Mouse (Mus musculus) spleen, embryonic (tissue): ENCODE results near the gene Sox18.

ENCODE experiments used
- CTCF ChIA-PET: fragments of 350-600 bp; sonication (Branson Sonifier 250); formaldehyde crosslinking; loops from one replicate; lab custom pipeline; 2022; lab: Charles Lee

The Sox18 gene

GRCm38 (mm10) chr2:181681978-181682377 is 10.5 kb upstream of the Sox18 start:
- CTCF ChIA-PET = no interaction called here

- CTCF ChIA-PET = interaction anchor here (0.6 to 0.7 kb wide), 2 partner anchors 10 to 23 kb away, joined by 3 read pairs; no protein-coding TSS in a partner anchor
These were observed 9.3 kb upstream of the Sox18 start for GRCm38 (mm10) chr2:181680716-181681117.

GRCm38 (mm10) chr2:181679951-181680715 is 8.7 kb upstream of the Sox18 start, which contains the start of gene Tcea2:
Tcea2 (plus strand) TSS chr2:181680310.
- CTCF ChIA-PET = interaction anchor here (0.7 kb wide), 1 partner anchor 16 kb away, joined by 4 read pairs; no protein-coding TSS in a partner anchor

- CTCF ChIA-PET = interaction anchor here (0.5 to 2.5 kb wide), 5 partner anchors 11 to 120 kb away, joined by 4 to 15 read pairs (median 7); no protein-coding TSS in a partner anchor
These were observed 7.3 kb upstream of the Sox18 start for GRCm38 (mm10) chr2:181678780-181679179.

GRCm38 (mm10) chr2:181677755-181678098 is 6.3 kb upstream of the Sox18 start:
- CTCF ChIA-PET = interaction anchor here (0.7 to 2.5 kb wide), 3 partner anchors 18 to 408 kb away, joined by 3 to 15 read pairs (median 4); no protein-coding TSS in a partner anchor

GRCm38 (mm10) chr2:181677096-181677754 is 5.8 kb upstream of the Sox18 start:
- CTCF ChIA-PET = interaction anchor here (0.5 to 2.5 kb wide), 3 partner anchors 18 to 407 kb away, joined by 3 to 15 read pairs (median 6); no protein-coding TSS in a partner anchor

GRCm38 (mm10) chr2:181676424-181676823 is 5.0 kb upstream of the Sox18 start:
- CTCF ChIA-PET = interaction anchor here (0.5 to 0.6 kb wide), 2 partner anchors 38 to 41 kb away, joined by 3 to 6 read pairs; no protein-coding TSS in a partner anchor

GRCm38 (mm10) chr2:181675454-181675853 is 4.0 kb upstream of the Sox18 start:
- CTCF ChIA-PET = no interaction called here

- CTCF ChIA-PET = no interaction called here
These were observed 3.5 kb upstream of the Sox18 start for GRCm38 (mm10) chr2:181674934-181675333.

- CTCF ChIA-PET = interaction anchor here (0.7 kb wide), 1 partner anchor 17 kb away, joined by 3 read pairs; no protein-coding TSS in a partner anchor
These were observed 2.1 kb upstream of the Sox18 start for GRCm38 (mm10) chr2:181673501-181673900.

GRCm38 (mm10) chr2:181671984-181672383 is 544 bp upstream of the Sox18 start:
- CTCF ChIA-PET = interaction anchor here (0.5 kb wide), 1 partner anchor 115 kb away, joined by 3 read pairs; no protein-coding TSS in a partner anchor

- CTCF ChIA-PET = interaction anchor here (0.5 kb wide), 1 partner anchor 8 kb away, joined by 3 read pairs; no protein-coding TSS in a partner anchor
These were observed 528 bp downstream of the Sox18 start for GRCm38 (mm10) chr2:181670913-181671311.

- CTCF ChIA-PET = interaction anchor here (0.6 kb wide), 1 partner anchor 190 kb away, joined by 3 read pairs; no protein-coding TSS in a partner anchor
These were observed 1.0 kb downstream of the Sox18 start for GRCm38 (mm10) chr2:181670285-181670912.

- CTCF ChIA-PET = no interaction called here
These were observed 8.2 kb downstream of the Sox18 start for GRCm38 (mm10) chr2:181663298-181663630.

GRCm38 (mm10) chr2:181662620-181663297 is 8.7 kb downstream of the Sox18 start:
- CTCF ChIA-PET = interaction anchor here (0.6 to 0.8 kb wide), 3 partner anchors 8 to 45 kb away, joined by 3 to 4 read pairs (median 3); partner anchors contain the start of gene Sox18

- CTCF ChIA-PET = interaction anchor here (0.7 to 2.4 kb wide), 3 partner anchors 19 to 1559 kb away, joined by 3 to 15 read pairs (median 8); no protein-coding TSS in a partner anchor
These were observed 11.8 kb downstream of the Sox18 start for GRCm38 (mm10) chr2:181659609-181660055.

- CTCF ChIA-PET = interaction anchor here (0.6 to 2.4 kb wide), 4 partner anchors 19 to 1559 kb away, joined by 3 to 15 read pairs (median 6); no protein-coding TSS in a partner anchor
These were observed 12.4 kb downstream of the Sox18 start for GRCm38 (mm10) chr2:181658930-181659555.

- CTCF ChIA-PET = interaction anchor here (0.6 to 2.4 kb wide), 3 partner anchors 20 to 48 kb away, joined by 3 to 15 read pairs (median 8); no protein-coding TSS in a partner anchor
These were observed 12.9 kb downstream of the Sox18 start for GRCm38 (mm10) chr2:181658528-181658927.

- CTCF ChIA-PET = no interaction called here
These were observed 14.0 kb downstream of the Sox18 start for GRCm38 (mm10) chr2:181657441-181657840.

GRCm38 (mm10) chr2:181656734-181657133 is 14.7 kb downstream of the Sox18 start, which contains the start of gene Gm29797:
Gm29797 (plus strand) TSS chr2:181657034.
- CTCF ChIA-PET = interaction anchor here (0.9 kb wide), 1 partner anchor 50 kb away, joined by 3 read pairs; no protein-coding TSS in a partner anchor
